Mouse (Mus musculus) forebrain, embryonic 10.5 days (tissue): ENCODE measurements around the gene Zfand3. TPM values are rescaled to one million over a fixed set of nuclear protein-coding genes. Genes with fewer than 3 reads are reported as not detected.
A peak's percentile ranks its signal among the peaks of the same experiment; 100 is the strongest.

Experiments
- DNase-seq: peaks from one replicate; pipeline ENCODE4 v3.0.0-alpha.2; 2017; ENCODE audit warnings: low spot score; ENCODE audit errors: extremely low spot score
- H3K27ac ChIP-seq: fragments of 300-500 bp; sonication (generic); 2 replicates; pipeline ENCODE4 v1.5.1; 2016; ENCODE audit warnings: mild to moderate bottlenecking
- H3K27me3 ChIP-seq: fragments of 300-500 bp; sonication (generic); 2 replicates; pipeline ENCODE4 v1.6.1; 2016; ENCODE audit warnings: mild to moderate bottlenecking; ENCODE audit not compliant: poor library complexity, severe bottlenecking
- H3K36me3 ChIP-seq: fragments of 300-500 bp; sonication (generic); replicated peaks from 2 replicates; pipeline ENCODE4 v1.6.1; 2016; ENCODE audit warnings: mild to moderate bottlenecking, moderate library complexity
- H3K4me1 ChIP-seq: fragments of 300-500 bp; sonication (generic); 2 replicates; pipeline ENCODE4 v1.6.1; 2016
- H3K4me3 ChIP-seq: fragments of 300-500 bp; sonication (generic); 2 replicates; pipeline ENCODE4 v1.5.1; 2016; ENCODE audit warnings: mild to moderate bottlenecking, moderate library complexity
- H3K9me3 ChIP-seq: fragments of 300-500 bp; sonication (generic); 2 replicates; pipeline ENCODE4 v1.6.1; 2016; ENCODE audit warnings: mild to moderate bottlenecking, moderate library complexity
- WGBS: fragments of 180-500 bp; shearing (Covaris S2); methylation state at CpG from one replicate; pipeline ENCODE4 v1.1.7; 2016; 5-methylcytosine and 5-hydroxymethylcytosine counted together
- polyA plus RNA-seq: library from polyadenylated mRNA; unstranded; fragments of >200 nt; fragmentation: Nextera tagmentation; extraction: Ambion mirVana; gene quantifications from 2 replicates; pipeline ENCODE4 v1.2.1, GENCODE M21; 2016

Gene Zfand3
- polyA plus RNA-seq, 1 experiment from 2014 or later, result 71.3 TPM

GRCm38 (mm10) chr17:30214393-30214792 is 209.9 kb downstream of the Zfand3 start:
- Histone ChIP-seq H3K36me3 (peaks cover 57% of the 10 kb centered on the region), H3K4me1 (0 out of 2 replicates have a peak, but pooled peaks cover 11% of the 10 kb centered on the region), H3K9me3 (no peaks in the 10 kb centered on the region), H3K27ac (no peak overlapping the region), H3K4me3 (no peak overlapping the region), H3K27me3 (no peaks in the 10 kb centered on the region)
- no peak for DNase-seq
- WGBS, result 86% methylated on average over 6 of the region's 6 CpGs

- DNase-seq, result no peak
- WGBS, result 74% methylated on average over 4 of the region's 4 CpGs
- Histone ChIP-seq H3K4me3 (no peak overlapping the region), H3K4me1 (0 out of 2 replicates have a peak, but pooled peaks cover 13% of the 10 kb centered on the region), H3K27me3 (no peaks in the 10 kb centered on the region), H3K27ac (0 out of 2 replicates have a peak overlapping the region, but pooled peaks have one; percentile 12), H3K9me3 (no peaks in the 10 kb centered on the region), H3K36me3 (peaks cover 49% of the 10 kb centered on the region)
These were observed 211.2 kb downstream of the Zfand3 start for GRCm38 (mm10) chr17:30215741-30216140.

- no peak overlapping the region for H3K4me3 ChIP-seq
- peaks cover 55% of the 10 kb centered on the region for H3K4me1 ChIP-seq
- peaks cover 19% of the 10 kb centered on the region for H3K36me3 ChIP-seq
- H3K27me3 ChIP-seq, result no peaks in the 10 kb centered on the region
- DNase-seq, result no peak
- peak overlapping the region; percentile 51; the same call in 1 of the 2 replicates for H3K27ac ChIP-seq
- H3K9me3 ChIP-seq, result no peaks in the 10 kb centered on the region
- 88% methylated on average over 14 of the region's 14 CpGs for WGBS
These were observed 217.1 kb downstream of the Zfand3 start for GRCm38 (mm10) chr17:30221677-30222076.

GRCm38 (mm10) chr17:30222361-30222760 is 217.8 kb downstream of the Zfand3 start:
- H3K36me3 ChIP-seq, result peaks cover 19% of the 10 kb centered on the region
- H3K4me1 ChIP-seq, result peaks cover 55% of the 10 kb centered on the region
- WGBS, result 82% methylated on average over 11 of the region's 11 CpGs

GRCm38 (mm10) chr17:30222837-30223236 is 218.3 kb downstream of the Zfand3 start:
- Histone ChIP-seq H3K36me3 (peaks cover 17% of the 10 kb centered on the region), H3K9me3 (no peaks in the 10 kb centered on the region), H3K4me3 (no peak overlapping the region), H3K4me1 (peaks cover 55% of the 10 kb centered on the region), H3K27me3 (no peaks in the 10 kb centered on the region), H3K27ac (peak overlapping the region; percentile 51)
- WGBS, result 85% methylated on average over 12 of the region's 12 CpGs
- no peak for DNase-seq

More at GRCm38 (mm10) chr17:30222361-30222760, 217.8 kb downstream of the Zfand3 start:
- H3K27me3 ChIP-seq, result no peaks in the 10 kb centered on the region
- H3K27ac ChIP-seq, result peak overlapping the region; percentile 51
- no peak overlapping the region for H3K4me3 ChIP-seq
- no peak for DNase-seq
- no peaks in the 10 kb centered on the region for H3K9me3 ChIP-seq

- 61% methylated on average over 5 of the region's 5 CpGs for WGBS
- Histone ChIP-seq H3K36me3 (no peaks in the 10 kb centered on the region; the same call in 1 of the 2 replicates), H3K9me3 (no peaks in the 10 kb centered on the region), H3K4me3 (no peak overlapping the region), H3K4me1 (peaks cover 58% of the 10 kb centered on the region), H3K27ac (peak overlapping the region; percentile 31), H3K27me3 (no peaks in the 10 kb centered on the region)
- DNase-seq, result no peak
These were observed 220.7 kb downstream of the Zfand3 start for GRCm38 (mm10) chr17:30225030-30225740.

- Histone ChIP-seq H3K9me3 (no peaks in the 10 kb centered on the region), H3K4me1 (peaks cover 33% of the 10 kb centered on the region), H3K4me3 (no peak overlapping the region), H3K27ac (no peak overlapping the region), H3K27me3 (no peaks in the 10 kb centered on the region), H3K36me3 (no peaks in the 10 kb centered on the region; the same call in 1 of the 2 replicates)
- WGBS, result 91% methylated on average over 10 of the region's 10 CpGs
- DNase-seq, result no peak
These were observed 224.1 kb downstream of the Zfand3 start for GRCm38 (mm10) chr17:30228439-30229215.

- Histone ChIP-seq H3K4me1 (peaks cover 15% of the 10 kb centered on the region), H3K36me3 (no peaks in the 10 kb centered on the region; the same call in 1 of the 2 replicates), H3K9me3 (no peaks in the 10 kb centered on the region), H3K27me3 (no peaks in the 10 kb centered on the region), H3K4me3 (no peak overlapping the region), H3K27ac (no peak overlapping the region)
- WGBS, result 94% methylated on average over 4 of the region's 4 CpGs
- DNase-seq, result no peak
These were observed 225.9 kb downstream of the Zfand3 start for GRCm38 (mm10) chr17:30230428-30230827.

GRCm38 (mm10) chr17:30231483-30231882 is 226.9 kb downstream of the Zfand3 start:
- peaks cover 7% of the 10 kb centered on the region for H3K4me1 ChIP-seq
- no peaks in the 10 kb centered on the region for H3K27me3 ChIP-seq
- WGBS, result 88% methylated on average over 1 of the region's 1 CpGs
- H3K9me3 ChIP-seq, result no peaks in the 10 kb centered on the region
- no peak overlapping the region for H3K27ac ChIP-seq
- H3K36me3 ChIP-seq, result no peaks in the 10 kb centered on the region; the same call in 1 of the 2 replicates
- H3K4me3 ChIP-seq, result no peak overlapping the region
- no peak for DNase-seq

- Histone ChIP-seq H3K27ac (no peak overlapping the region), H3K27me3 (no peaks in the 10 kb centered on the region), H3K4me3 (no peak overlapping the region), H3K9me3 (no peaks in the 10 kb centered on the region), H3K4me1 (peaks cover 12% of the 10 kb centered on the region; the same call in 1 of the 2 replicates), H3K36me3 (no peaks in the 10 kb centered on the region; the same call in 1 of the 2 replicates)
- WGBS, result 47% methylated on average over 4 of the region's 4 CpGs
- peak; percentile 35 for DNase-seq
These were observed 228.2 kb downstream of the Zfand3 start for GRCm38 (mm10) chr17:30232698-30233097.

GRCm38 (mm10) chr17:30235380-30235779 is 230.8 kb downstream of the Zfand3 start:
- H3K9me3 ChIP-seq, result no peaks in the 10 kb centered on the region
- H3K27ac ChIP-seq, result peak overlapping the region; percentile 0; the same call in 1 of the 2 replicates
- no peaks in the 10 kb centered on the region for H3K27me3 ChIP-seq
- WGBS, result 84% methylated on average over 4 of the region's 4 CpGs
- H3K36me3 ChIP-seq, result no peaks in the 10 kb centered on the region
- no peak for DNase-seq
- no peak overlapping the region for H3K4me3 ChIP-seq
- H3K4me1 ChIP-seq, result peaks cover 13% of the 10 kb centered on the region

GRCm38 (mm10) chr17:30236611-30237010 is 232.1 kb downstream of the Zfand3 start:
- H3K27ac ChIP-seq, result no peak overlapping the region
- H3K27me3 ChIP-seq, result no peaks in the 10 kb centered on the region
- WGBS, result 84% methylated on average over 6 of the region's 6 CpGs

GRCm38 (mm10) chr17:30237600-30237999 is 233.1 kb downstream of the Zfand3 start:
- 91% methylated on average over 7 of the region's 7 CpGs for WGBS
- Histone ChIP-seq H3K9me3 (no peaks in the 10 kb centered on the region), H3K36me3 (no peaks in the 10 kb centered on the region), H3K27ac (no peak overlapping the region), H3K4me3 (no peak overlapping the region), H3K27me3 (no peaks in the 10 kb centered on the region), H3K4me1 (peaks cover 35% of the 10 kb centered on the region)
- no peak for DNase-seq

More at GRCm38 (mm10) chr17:30236611-30237010, 232.1 kb downstream of the Zfand3 start:
- no peak overlapping the region for H3K4me3 ChIP-seq
- H3K9me3 ChIP-seq, result no peaks in the 10 kb centered on the region
- no peak for DNase-seq
- peaks cover 25% of the 10 kb centered on the region for H3K4me1 ChIP-seq
- no peaks in the 10 kb centered on the region for H3K36me3 ChIP-seq
